Mouse (Mus musculus): Measurements from ENCODE around the gene Gabrb1.

DNA sequence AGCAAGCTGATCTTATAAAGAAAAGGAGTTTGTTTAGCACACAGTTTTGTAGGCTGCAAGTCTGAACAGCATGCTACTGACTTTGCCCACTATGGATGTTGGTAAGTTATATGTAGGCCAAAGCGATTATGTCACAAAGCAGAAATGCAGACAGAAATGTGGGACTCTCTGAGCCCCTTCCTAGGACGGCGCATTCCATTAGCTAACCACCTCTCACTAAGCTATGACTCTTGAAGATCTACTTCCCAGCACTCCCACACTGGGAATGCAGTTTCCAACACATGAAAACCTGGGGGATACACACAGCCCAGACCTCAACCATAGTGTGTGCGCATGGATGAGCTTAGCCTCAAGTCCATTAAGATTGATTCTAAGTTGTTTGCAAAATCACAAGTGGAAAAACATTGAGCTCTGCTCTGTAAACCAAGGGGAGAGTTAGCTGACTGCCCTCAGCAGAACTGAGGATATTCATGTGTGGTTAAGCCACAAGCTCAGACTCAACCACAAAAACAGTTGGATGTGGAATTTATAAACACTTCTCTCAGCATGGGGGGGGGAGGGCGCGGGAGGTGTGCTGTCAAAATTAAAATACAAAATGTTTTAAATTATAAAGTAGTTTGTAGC lies 464.6 kb downstream of the Gabrb1 start:
- TF ChIP-seq CHD2 (IDR thresholded peaks at IDR 0.05; ENCODE audit: low read depth, low read length) (no peak), ZNF384 (IDR thresholded peaks at IDR 0.05; ENCODE audit: low read depth, low read length) (no peak)

Data from ES-E14 (cell line).